Mouse (Mus musculus) gastrocnemius, adult 2 months (tissue): Measurements from ENCODE around the gene Pcna. TPM values are rescaled to one million over a fixed set of nuclear protein-coding genes. Genes with fewer than 3 reads are reported as not detected.
A peak's percentile ranks its signal among the peaks of the same experiment; 100 is the strongest.

Experiments used
- DNase-seq: peaks from one replicate; pipeline ENCODE4 v3.0.0; 2022
- H3K27ac ChIP-seq: fragments of 200-600 bp; 2 replicates; pipeline ENCODE4 v1.8.1; 2022; ENCODE audit warnings: mild to moderate bottlenecking
- H3K4me3 ChIP-seq: fragments of 200-600 bp; 2 replicates; pipeline ENCODE4 v1.8.1; 2022; ENCODE audit warnings: mild to moderate bottlenecking, moderate library complexity
- CTCF ChIP-seq: fragments of 200-600 bp; IDR thresholded peaks from 2 replicates; pipeline ENCODE4 v1.8.1; 2022; ENCODE audit warnings: antibody characterized with exemption, mild to moderate bottlenecking, moderate library complexity
- intact Hi-C: fragments of 180-260 bp; cut with DNase I; formaldehyde crosslinking; loops from one replicate; pipeline ENCODE4 v1.15.1; 2025
- total RNA-seq, 2 experiments: library from RNA; stranded (reverse); gene quantifications; 2 replicates each; pipeline ENCODE4 v1.2.3; 2021

Pcna gene
- total RNA-seq, 2 experiments from 2014 or later, result 19.0 to 22.9 TPM

- intact Hi-C loops, result no loop called here
- Histone ChIP-seq H3K27ac (peak overlapping the region; percentile 87), H3K4me3 (peak overlapping the region; percentile 53)
- no peak for DNase-seq
- TF ChIP-seq CTCF, result no peak
Measured at GRCm38 (mm10) chr2:132283236-132284070, 30.3 kb upstream of the Pcna start.

DNA sequence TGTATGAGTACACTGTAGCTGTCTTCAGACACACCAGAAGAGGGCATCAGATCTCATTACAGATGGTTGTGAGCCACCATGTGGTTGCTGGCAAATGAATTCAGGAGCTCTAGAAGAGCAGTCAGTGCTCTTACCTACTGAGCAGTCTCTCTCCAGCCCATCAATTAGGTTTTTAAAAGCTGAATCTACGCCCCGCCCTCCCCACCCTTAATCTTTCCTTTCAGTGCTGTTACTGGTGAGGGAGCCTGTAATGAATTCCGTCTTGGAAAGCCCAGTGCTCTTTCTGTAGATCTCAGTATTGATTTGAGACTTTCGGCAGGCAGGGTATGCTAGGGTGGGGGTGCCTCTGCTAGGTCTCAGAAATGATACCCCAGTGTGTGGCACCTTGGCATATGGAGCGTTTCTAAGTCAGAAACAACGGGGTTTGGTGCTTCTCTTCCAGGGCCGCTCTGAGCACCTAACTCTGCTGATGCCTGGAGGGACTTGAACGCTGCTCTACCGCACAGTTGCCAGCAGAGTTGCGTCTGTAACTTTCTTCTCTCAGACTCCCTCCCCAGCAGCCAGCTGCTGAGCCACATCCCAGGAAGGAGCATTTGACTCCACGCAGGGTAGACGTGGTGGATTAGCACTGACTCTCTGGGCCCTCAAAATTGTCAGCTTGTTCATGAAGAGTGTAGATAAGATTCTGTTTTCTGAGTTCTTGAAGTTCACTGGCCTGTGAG lies 29.5 kb upstream of the Pcna start:
- peak; percentile 19; the same call in 1 of the 2 replicates for TF ChIP-seq CTCF
- peak overlapping the region; percentile 2 for H3K4me3 ChIP-seq
- H3K27ac ChIP-seq, result peak overlapping the region; percentile 87
- DNase-seq, result peak; percentile 39
- intact Hi-C loops, result no loop called here

- no peak for DNase-seq
- intact Hi-C loops, result no loop called here
- Histone ChIP-seq H3K27ac (peak overlapping the region; percentile 87), H3K4me3 (peak overlapping the region; percentile 2)
- TF ChIP-seq CTCF, result no peak
Measured at GRCm38 (mm10) chr2:132281560-132282452, 28.7 kb upstream of the Pcna start.

- no peak for DNase-seq
- Histone ChIP-seq H3K4me3 (no peak overlapping the region; the same call in 1 of the 2 replicates), H3K27ac (peak overlapping the region; percentile 87)
- no peak for TF ChIP-seq CTCF
- intact Hi-C loops, result no loop called here
Measured at GRCm38 (mm10) chr2:132280518-132281120, 27.5 kb upstream of the Pcna start.

DNA sequence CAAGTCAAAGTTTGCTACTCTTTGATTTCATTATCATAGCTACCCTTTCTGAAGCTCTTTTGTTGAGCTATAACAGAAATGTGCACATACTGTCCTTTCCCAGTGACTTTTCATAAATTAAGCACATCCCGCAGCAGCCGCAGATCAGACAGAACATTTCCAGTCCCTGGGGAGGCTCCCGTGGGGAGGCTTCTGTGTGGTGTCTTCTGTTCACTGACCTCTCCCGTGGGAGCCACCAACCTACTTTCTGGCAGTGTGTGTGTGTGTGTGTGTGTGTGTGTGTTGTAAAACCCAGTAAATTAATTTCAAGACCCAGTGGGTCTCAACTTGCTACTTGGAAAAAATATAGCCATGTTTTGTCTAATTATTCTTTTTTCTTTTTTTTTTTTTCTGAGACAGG lies 26.9 kb upstream of the Pcna start:
- Histone ChIP-seq H3K4me3 (no peak overlapping the region), H3K27ac (peak overlapping the region; percentile 87)
- no peak for TF ChIP-seq CTCF
- intact Hi-C loops, result no loop called here
- DNase-seq, result peak; percentile 47

GRCm38 (mm10) chr2:132279336-132279882 lies 26.3 kb upstream of the Pcna start:
- peak overlapping the region; percentile 1; the same call in 1 of the 2 replicates for H3K4me3 ChIP-seq
- DNase-seq, result no peak
- intact Hi-C loops, result no loop called here
- TF ChIP-seq CTCF, result no peak
- peak overlapping the region; percentile 87 for H3K27ac ChIP-seq

DNA sequence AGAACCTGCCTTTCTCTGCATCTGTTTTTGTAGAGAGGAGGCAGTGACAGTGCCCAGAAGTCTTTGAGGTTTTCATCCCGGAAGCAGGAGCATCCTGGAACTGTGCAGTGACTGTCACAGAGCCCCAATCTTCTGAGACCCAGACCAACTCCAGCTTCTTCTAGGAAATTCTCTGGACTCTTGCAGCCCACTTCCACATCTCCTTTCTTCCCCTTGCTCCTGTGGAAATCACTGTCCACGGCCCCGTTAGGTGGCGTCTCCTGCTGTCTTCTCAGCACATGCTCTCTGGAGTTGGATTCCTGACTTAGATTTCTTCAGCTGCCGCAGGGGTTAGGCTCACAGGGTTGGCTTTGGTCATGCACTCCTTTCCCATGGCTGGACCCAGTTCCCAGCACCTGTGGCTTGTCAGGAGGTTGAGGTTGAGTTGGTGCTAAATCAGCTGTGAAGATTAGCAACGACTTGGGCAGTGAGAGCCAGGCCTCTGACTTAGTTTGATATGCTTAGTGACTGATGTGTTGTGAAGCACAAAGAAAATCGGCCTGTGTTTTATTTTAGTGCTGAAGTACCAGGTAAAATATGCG lies 25.2 kb upstream of the Pcna start:
- intact Hi-C loops, result no loop called here
- no peak for TF ChIP-seq CTCF
- peak overlapping the region; percentile 87 for H3K27ac ChIP-seq
- peak; percentile 47 for DNase-seq
- 0 out of 2 replicates have a peak overlapping the region, but pooled peaks have one; percentile 1 for H3K4me3 ChIP-seq

- TF ChIP-seq CTCF, result no peak
- DNase-seq, result no peak
- Histone ChIP-seq H3K27ac (no peak overlapping the region), H3K4me3 (no peak overlapping the region)
- intact Hi-C loops, result no loop called here
Measured at GRCm38 (mm10) chr2:132276249-132276648, 23.1 kb upstream of the Pcna start.

DNA sequence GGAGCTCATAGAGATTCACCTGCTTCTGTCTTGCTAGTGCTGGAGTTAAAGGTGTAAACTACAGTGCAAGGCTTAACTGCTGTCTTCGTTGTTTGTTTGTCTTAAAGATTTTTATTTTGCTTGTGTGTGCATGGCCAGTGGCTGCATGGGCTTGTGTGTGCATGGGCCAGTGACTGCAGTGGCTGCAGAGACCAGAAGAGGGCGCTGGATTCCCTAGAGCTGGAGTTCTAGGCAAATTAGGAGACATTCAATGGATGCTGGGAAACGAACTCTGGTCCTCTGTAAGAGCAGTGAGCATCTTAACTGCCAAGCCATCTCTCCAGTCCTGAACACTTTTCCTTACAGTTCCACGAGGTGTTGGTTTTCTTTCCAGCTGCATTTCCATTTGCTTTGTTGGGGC lies 22.4 kb upstream of the Pcna start:
- TF ChIP-seq CTCF, result peak; percentile 30; the same call in 1 of the 2 replicates
- H3K4me3 ChIP-seq, result no peak overlapping the region
- DNase-seq, result no peak
- H3K27ac ChIP-seq, result no peak overlapping the region
- intact Hi-C loops, result no loop called here

GRCm38 (mm10) chr2:132272694-132273389 lies 19.7 kb upstream of the Pcna start:
- no peak for TF ChIP-seq CTCF
- H3K27ac ChIP-seq, result no peak overlapping the region
- no peak overlapping the region for H3K4me3 ChIP-seq
- intact Hi-C loops, result no loop called here
- no peak for DNase-seq
